Mouse (Mus musculus) kidney, embryonic 14.5 days (tissue): Measurements from ENCODE around the gene Sertad2. TPM values are rescaled to one million over a fixed set of nuclear protein-coding genes. Genes with fewer than 3 reads are reported as not detected.

Experiments used
- ATAC-seq: fragments of 200-750 bp; cut with Nextera tagmentation; 2 replicates; pipeline ENCODE4 v1.8.0; 2017; ENCODE audit warnings: moderate number of reproducible peaks, mild to moderate bottlenecking, moderate TSS enrichment, moderate library complexity; ENCODE audit not compliant: low FRiP score, low TSS enrichment
- H3K27ac ChIP-seq: fragments of 300-500 bp; sonication (generic); 2 replicates; pipeline ENCODE4 v1.5.1; 2014; ENCODE audit warnings: low read depth, mild to moderate bottlenecking, low read length, moderate library complexity, mixed read lengths
- H3K27me3 ChIP-seq: fragments of 300-500 bp; sonication (generic); 2 replicates; pipeline ENCODE4 v1.6.1; 2014; ENCODE audit warnings: mild to moderate bottlenecking, low read length; ENCODE audit not compliant: control insufficient read depth, insufficient read depth
- H3K36me3 ChIP-seq: fragments of 300-500 bp; sonication (generic); 2 replicates; pipeline ENCODE4 v1.6.1; 2014; ENCODE audit warnings: low read length, mixed read lengths; ENCODE audit not compliant: control insufficient read depth, insufficient read depth
- H3K4me1 ChIP-seq: fragments of 300-500 bp; sonication (generic); 2 replicates; pipeline ENCODE4 v1.6.1; 2014; ENCODE audit warnings: low read length, mixed read lengths; ENCODE audit not compliant: control insufficient read depth, insufficient read depth
- H3K4me2 ChIP-seq: fragments of 300-500 bp; sonication (generic); replicated peaks from 2 replicates; pipeline ENCODE4 v1.6.1; 2014; ENCODE audit warnings: low read depth, mild to moderate bottlenecking, low read length
- H3K4me3 ChIP-seq: fragments of 300-500 bp; sonication (generic); 2 replicates; pipeline ENCODE4 v1.5.1; 2014; ENCODE audit warnings: mild to moderate bottlenecking, low read length
- H3K9ac ChIP-seq: fragments of 300-500 bp; sonication (generic); 2 replicates; pipeline ENCODE4 v1.6.1; 2014; ENCODE audit warnings: low read depth, mild to moderate bottlenecking, low read length, moderate library complexity
- H3K9me3 ChIP-seq: fragments of 300-500 bp; sonication (generic); 2 replicates; pipeline ENCODE4 v1.6.1; 2016; ENCODE audit warnings: low read length; ENCODE audit not compliant: control insufficient read depth
- WGBS: fragments of 180-500 bp; shearing (Covaris S2); extraction: QIAGEN DNeasy Blood & Tissue Kit; methylation state at CpG from one replicate; pipeline ENCODE4 v1.1.7; 2014; 5-methylcytosine and 5-hydroxymethylcytosine counted together
- polyA plus RNA-seq: library from polyadenylated mRNA; unstranded; fragments of >200 nt; fragmentation: Nextera tagmentation; extraction: Ambion mirVana; gene quantifications from 2 replicates; pipeline ENCODE4 v1.2.1, GENCODE M21; 2014

Gene Sertad2
- polyA plus RNA-seq, 1 experiment from 2014 or later = 34.9 TPM

DNA sequence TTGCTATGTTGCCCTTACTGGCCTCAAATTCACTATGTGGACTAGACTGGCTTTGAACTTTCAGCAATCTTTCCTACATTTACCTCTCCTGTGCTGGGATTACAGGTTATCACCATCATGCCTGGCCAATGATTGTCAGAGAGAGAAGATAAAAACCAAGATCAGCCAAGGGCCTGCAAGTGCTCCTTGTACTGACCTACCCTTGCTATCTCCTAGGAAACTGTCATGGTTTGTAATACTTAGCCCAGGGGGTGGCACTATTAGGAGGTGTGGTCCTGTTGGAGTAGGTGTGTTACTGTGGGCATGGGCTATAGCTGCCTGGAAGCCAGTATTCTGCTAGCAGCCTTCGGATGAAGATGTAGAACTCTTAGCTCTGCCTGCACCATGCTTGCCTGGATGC is 18.6 kb upstream of the Sertad2 start:
- Histone ChIP-seq H3K36me3 (no peaks in the 10 kb centered on the region), H3K4me1 (no peaks in the 10 kb centered on the region), H3K9me3 (no peaks in the 10 kb centered on the region), H3K27me3 (no peaks in the 10 kb centered on the region), H3K4me2 (no peak overlapping the region), H3K4me3 (no peak overlapping the region), H3K27ac (no peak overlapping the region), H3K9ac (no peak overlapping the region)
- WGBS = 91% methylated on average over 1 of the region's 1 CpGs
- no peak for ATAC-seq

DNA sequence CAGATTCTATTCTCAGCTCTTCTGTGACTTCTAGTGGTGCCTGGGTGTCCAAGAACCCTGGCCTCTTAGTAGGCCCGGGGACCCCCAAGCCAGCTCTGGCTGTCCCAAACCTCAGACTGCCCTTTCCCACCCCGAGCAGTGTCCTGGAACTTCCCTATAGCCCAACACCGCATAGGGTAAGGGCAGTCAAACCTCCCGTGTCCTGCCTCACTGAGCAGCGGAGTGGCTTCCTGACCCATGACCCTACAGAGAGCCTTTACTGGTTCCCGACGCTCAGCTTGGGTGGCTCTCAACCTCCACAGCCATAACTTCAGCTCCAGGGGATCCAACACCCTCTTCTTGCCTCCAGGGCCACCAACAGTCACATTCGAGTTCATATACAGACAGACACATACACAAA is 17.1 kb upstream of the Sertad2 start:
- ATAC-seq = peak; percentile 46; the same call in 1 of the 2 replicates
- WGBS = 49% methylated on average over 8 of the region's 8 CpGs

DNA sequence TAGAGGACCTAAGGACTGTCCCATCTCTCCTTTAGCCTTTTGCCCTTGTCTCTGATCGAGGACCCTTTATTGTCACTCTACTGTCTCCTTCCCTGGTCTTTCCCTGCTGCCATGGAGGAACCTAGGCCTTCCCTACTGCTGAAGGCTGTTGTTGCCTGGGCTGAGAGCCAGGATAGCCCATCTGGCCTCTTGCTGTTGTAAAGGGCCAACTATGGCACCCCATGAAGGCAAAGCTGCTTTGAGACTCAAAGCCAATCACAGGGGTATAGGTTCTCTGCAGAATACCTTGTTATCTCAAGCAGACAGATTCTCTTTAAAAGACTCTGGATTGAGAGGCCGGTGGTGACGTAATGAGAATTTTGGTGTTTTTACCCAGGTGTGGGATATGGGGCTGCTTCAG is 15.2 kb upstream of the Sertad2 start:
- ATAC-seq = no peak
- H3K4me2 ChIP-seq = no peak overlapping the region
- no peak overlapping the region for H3K4me3 ChIP-seq
- H3K4me1 ChIP-seq = no peaks in the 10 kb centered on the region
- WGBS = 95% methylated on average over 3 of the region's 3 CpGs
- H3K9me3 ChIP-seq = no peaks in the 10 kb centered on the region
- no peaks in the 10 kb centered on the region for H3K27me3 ChIP-seq
- no peak overlapping the region for H3K27ac ChIP-seq
- no peak overlapping the region for H3K9ac ChIP-seq
- no peaks in the 10 kb centered on the region for H3K36me3 ChIP-seq

More for the DNA sequence above, 17.1 kb upstream of the Sertad2 start:
- no peak overlapping the region for H3K4me3 ChIP-seq
- H3K27ac ChIP-seq = no peak overlapping the region
- no peaks in the 10 kb centered on the region for H3K4me1 ChIP-seq
- no peaks in the 10 kb centered on the region for H3K36me3 ChIP-seq
- H3K9ac ChIP-seq = no peak overlapping the region
- no peak overlapping the region for H3K4me2 ChIP-seq
- H3K9me3 ChIP-seq = no peaks in the 10 kb centered on the region
- H3K27me3 ChIP-seq = no peaks in the 10 kb centered on the region

GRCm38 (mm10) chr11:20531682-20531991 is 11.4 kb upstream of the Sertad2 start:
- 30% methylated on average over 1 of the region's 1 CpGs for WGBS
- H3K4me3 ChIP-seq = peak overlapping the region; percentile 49
- H3K36me3 ChIP-seq = no peaks in the 10 kb centered on the region
- H3K27ac ChIP-seq = peak overlapping the region; percentile 63; the same call in 1 of the 2 replicates
- H3K4me1 ChIP-seq = no peaks in the 10 kb centered on the region
- peak overlapping the region; percentile 68; the same call in 1 of the 2 replicates for H3K9ac ChIP-seq
- ATAC-seq = no peak
- no peaks in the 10 kb centered on the region for H3K9me3 ChIP-seq
- H3K4me2 ChIP-seq = peak overlapping the region; percentile 83
- H3K27me3 ChIP-seq = no peaks in the 10 kb centered on the region

DNA sequence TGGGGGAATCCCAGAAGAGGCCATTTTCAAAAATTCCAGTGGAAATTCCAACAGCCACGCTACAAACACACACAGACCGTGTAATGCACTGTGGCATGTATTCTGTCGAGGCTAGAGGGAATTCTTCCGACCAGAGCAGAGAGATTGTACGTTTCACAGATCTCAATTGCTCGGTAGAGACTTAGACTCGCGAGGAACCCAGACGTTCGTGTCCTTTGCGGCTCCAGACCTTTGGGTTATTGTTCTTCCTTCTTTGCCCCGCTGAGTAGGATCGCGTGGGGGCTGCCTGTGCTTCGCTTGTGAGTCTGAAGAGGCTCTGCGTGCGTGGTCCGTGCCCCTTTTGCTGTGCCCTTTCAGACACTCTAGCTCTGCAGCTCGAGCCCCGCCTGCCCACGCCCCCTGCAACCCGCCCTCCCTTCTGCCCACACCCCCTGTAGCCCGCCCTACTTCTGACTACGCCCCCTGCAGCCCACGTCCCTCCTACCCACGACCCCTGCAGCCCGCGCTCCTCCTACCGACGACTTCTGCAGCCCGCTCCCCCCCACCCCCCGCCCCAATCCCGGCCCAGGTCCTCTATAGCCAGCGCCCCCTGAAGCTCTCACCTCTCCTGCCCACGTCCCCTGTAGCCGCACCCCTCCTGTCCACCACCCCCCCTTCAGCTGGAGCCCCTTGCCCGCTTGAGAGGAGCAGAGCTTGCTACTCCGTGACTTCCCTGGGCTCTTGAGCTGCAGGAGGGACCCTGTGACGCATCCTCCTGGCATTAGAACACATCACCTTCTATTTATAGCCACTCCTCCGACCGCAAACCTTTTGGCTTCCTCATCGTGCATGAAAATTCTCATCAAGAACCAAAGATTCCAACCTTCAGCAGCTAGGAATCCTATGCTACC is 10.8 kb upstream of the Sertad2 start:
- H3K4me1 ChIP-seq = no peaks in the 10 kb centered on the region
- H3K4me3 ChIP-seq = peak overlapping the region; percentile 49
- no peaks in the 10 kb centered on the region for H3K9me3 ChIP-seq
- under 1% methylated on average over 36 of the region's 42 CpGs for WGBS
- no peaks in the 10 kb centered on the region for H3K27me3 ChIP-seq
- peak overlapping the region; percentile 83 for H3K4me2 ChIP-seq
- peak; percentile 92 for ATAC-seq
- H3K27ac ChIP-seq = peak overlapping the region; percentile 63; the same call in 1 of the 2 replicates
- H3K36me3 ChIP-seq = no peaks in the 10 kb centered on the region
- H3K9ac ChIP-seq = peak overlapping the region; percentile 68

GRCm38 (mm10) chr11:20533231-20533630 is 9.8 kb upstream of the Sertad2 start:
- no peak overlapping the region for H3K4me3 ChIP-seq
- H3K27me3 ChIP-seq = no peaks in the 10 kb centered on the region
- WGBS = 76% methylated on average over 4 of the region's 4 CpGs
- H3K27ac ChIP-seq = no peak overlapping the region
- no peaks in the 10 kb centered on the region for H3K9me3 ChIP-seq
- H3K4me2 ChIP-seq = no peak overlapping the region
- H3K9ac ChIP-seq = no peak overlapping the region
- no peak for ATAC-seq
- no peaks in the 10 kb centered on the region for H3K36me3 ChIP-seq
- H3K4me1 ChIP-seq = no peaks in the 10 kb centered on the region

- no peak overlapping the region for H3K9ac ChIP-seq
- whole genome bisulfite sequencing = 91% methylated on average over 3 of the region's 3 CpGs
- H3K36me3 ChIP-seq = no peaks in the 10 kb centered on the region
- H3K27me3 ChIP-seq = no peaks in the 10 kb centered on the region
- H3K4me3 ChIP-seq = no peak overlapping the region
- ATAC-seq = no peak
- no peaks in the 10 kb centered on the region for H3K9me3 ChIP-seq
- no peak overlapping the region for H3K4me2 ChIP-seq
- H3K27ac ChIP-seq = no peak overlapping the region
- H3K4me1 ChIP-seq = 0 out of 2 replicates have a peak, but pooled peaks cover 3% of the 10 kb centered on the region
These were observed 5.8 kb upstream of the Sertad2 start for GRCm38 (mm10) chr11:20537221-20537620.

- H3K36me3 ChIP-seq = no peaks in the 10 kb centered on the region
- no peak overlapping the region for H3K27ac ChIP-seq
- H3K27me3 ChIP-seq = no peaks in the 10 kb centered on the region
- 0 out of 2 replicates have a peak, but pooled peaks cover 3% of the 10 kb centered on the region for H3K4me1 ChIP-seq
- no peaks in the 10 kb centered on the region for H3K9me3 ChIP-seq
- no peak overlapping the region for H3K4me2 ChIP-seq
- WGBS = 81% methylated on average over 3 of the region's 3 CpGs
- no peak overlapping the region for H3K9ac ChIP-seq
- no peak for ATAC-seq
- H3K4me3 ChIP-seq = no peak overlapping the region
These were observed 4.6 kb upstream of the Sertad2 start for GRCm38 (mm10) chr11:20538496-20538895.

GRCm38 (mm10) chr11:20541280-20541679 is 1.8 kb upstream of the Sertad2 start:
- 70% methylated on average over 3 of the region's 3 CpGs for WGBS
- no peaks in the 10 kb centered on the region for H3K9me3 ChIP-seq
- H3K4me3 ChIP-seq = no peak overlapping the region
- peaks cover 3% of the 10 kb centered on the region; the same call in 1 of the 2 replicates for H3K4me1 ChIP-seq
- no peak for ATAC-seq
- no peak overlapping the region for H3K27ac ChIP-seq
- no peaks in the 10 kb centered on the region for H3K27me3 ChIP-seq
- H3K4me2 ChIP-seq = peak overlapping the region; percentile 76
- no peaks in the 10 kb centered on the region for H3K36me3 ChIP-seq
- no peak overlapping the region for H3K9ac ChIP-seq
